Mouse (Mus musculus) midbrain, embryonic 10.5 days (tissue): ENCODE data around the gene Lhx2. TPM values are rescaled to one million over a fixed set of nuclear protein-coding genes. Genes with fewer than 3 reads are reported as not detected.
A peak's percentile ranks its signal among the peaks of the same experiment; 100 is the strongest.

ENCODE experiments used
- DNase-seq: peaks from one replicate; pipeline ENCODE4 v3.0.0-alpha.2; 2017; ENCODE audit warnings: low spot score
- H3K27ac ChIP-seq: fragments of 300-500 bp; sonication (generic); replicated peaks from 2 replicates; pipeline ENCODE4 v1.5.1; 2016; ENCODE audit warnings: mild to moderate bottlenecking
- H3K27me3 ChIP-seq: fragments of 300-500 bp; sonication (generic); 2 replicates; pipeline ENCODE4 v1.6.1; 2016; ENCODE audit warnings: low read depth, mild to moderate bottlenecking; ENCODE audit not compliant: poor library complexity, severe bottlenecking
- H3K36me3 ChIP-seq: fragments of 300-500 bp; sonication (generic); 2 replicates; pipeline ENCODE4 v1.6.1; 2016; ENCODE audit warnings: mild to moderate bottlenecking, moderate library complexity
- H3K4me1 ChIP-seq: fragments of 300-500 bp; sonication (generic); 2 replicates; pipeline ENCODE4 v1.6.1; 2016
- H3K4me3 ChIP-seq: fragments of 300-500 bp; sonication (generic); 2 replicates; pipeline ENCODE4 v1.5.1; 2016; ENCODE audit warnings: mild to moderate bottlenecking, moderate library complexity
- H3K9me3 ChIP-seq: fragments of 300-500 bp; sonication (generic); replicated peaks from 2 replicates; pipeline ENCODE4 v1.6.1; 2016; ENCODE audit warnings: mild to moderate bottlenecking
- WGBS: fragments of 180-500 bp; shearing (Covaris S2); methylation state at CpG from one replicate; pipeline ENCODE4 v1.1.7; 2016; 5-methylcytosine and 5-hydroxymethylcytosine counted together
- polyA plus RNA-seq: library from polyadenylated mRNA; unstranded; fragments of >200 nt; fragmentation: Nextera tagmentation; extraction: Ambion mirVana; gene quantifications from 2 replicates; pipeline ENCODE4 v1.2.1, GENCODE M21; 2016

Lhx2 gene
- polyA plus RNA-seq, 1 experiment from 2014 or later, result 23.3 TPM

- H3K4me3 ChIP-seq, result no peak overlapping the region
- peaks cover 12% of the 10 kb centered on the region for H3K4me1 ChIP-seq
- H3K9me3 ChIP-seq, result no peaks in the 10 kb centered on the region
- WGBS, result 81% methylated on average over 6 of the region's 6 CpGs
- no peaks in the 10 kb centered on the region for H3K36me3 ChIP-seq
- peaks cover 22% of the 10 kb centered on the region for H3K27me3 ChIP-seq
- H3K27ac ChIP-seq, result no peak overlapping the region
- DNase-seq, result no peak
Measured at GRCm38 (mm10) chr2:38410227-38410626, 71.1 kb downstream of the Lhx2 start.

- H3K27me3 ChIP-seq, result peaks cover 29% of the 10 kb centered on the region
- H3K9me3 ChIP-seq, result no peaks in the 10 kb centered on the region
- 27% methylated on average over 11 of the region's 11 CpGs for WGBS
- H3K36me3 ChIP-seq, result no peaks in the 10 kb centered on the region
- peaks cover 12% of the 10 kb centered on the region for H3K4me1 ChIP-seq
- no peak overlapping the region; the same call in 1 of the 2 replicates for H3K27ac ChIP-seq
- peak; percentile 21 for DNase-seq
- no peak overlapping the region for H3K4me3 ChIP-seq
Measured at GRCm38 (mm10) chr2:38412599-38413177, 73.6 kb downstream of the Lhx2 start.

GRCm38 (mm10) chr2:38417970-38418369 lies 78.9 kb downstream of the Lhx2 start:
- H3K9me3 ChIP-seq, result no peaks in the 10 kb centered on the region
- H3K27ac ChIP-seq, result no peak overlapping the region
- H3K4me1 ChIP-seq, result peaks cover 21% of the 10 kb centered on the region
- no peaks in the 10 kb centered on the region for H3K36me3 ChIP-seq
- no peak overlapping the region for H3K4me3 ChIP-seq
- WGBS, result 23% methylated on average over 4 of the region's 4 CpGs
- peak; percentile 57 for DNase-seq
- H3K27me3 ChIP-seq, result peaks cover 52% of the 10 kb centered on the region

Other genes with a start within 250 kb of the Lhx2 start
- 10.1 and 13.3 TPM in 2 replicates for gene Dennd1a, start 51.9 kb upstream of the Lhx2 start, polyA plus RNA-seq
- 87.4 and 96.9 TPM in 2 replicates for gene Nek6, start 172.4 kb downstream of the Lhx2 start, polyA plus RNA-seq